Mouse (Mus musculus) adrenal gland, adult 18-20 months (tissue): ENCODE measurements around the gene Polk. TPM values are rescaled to one million over a fixed set of nuclear protein-coding genes. Genes with fewer than 3 reads are reported as not detected.

Source experiments
- total RNA-seq, 2 experiments: library from RNA; stranded (reverse); gene quantifications; 1 replicate in 1 of 2; 2 replicates in 1 of 2; pipeline ENCODE4 v1.2.3; 2021

Polk gene
- total RNA-seq, 2 experiments from 2014 or later, result 23.3 to 32.6 TPM

Other genes starting within 250 kb of the Polk start
- 10 to 100 TPM; 13.1 to 14.0 TPM for gene Poc5, start 154.3 kb downstream of the Polk start, total RNA-seq
- gene Ankdd1b, start 71.4 kb downstream of the Polk start, total RNA-seq, result under 1 TPM; 0.86 to 0.90 TPM
- gene Gm17622, start 51.8 kb downstream of the Polk start, total RNA-seq, result not detected
- gene Col4a3bp, start within 50 bp of the Polk start, total RNA-seq, result 100 to 1,000 TPM in 1 of 2 experiments, 10 to 100 TPM in 1; 72.4 to 112 TPM
- gene Hmgcr, start 128.4 kb upstream of the Polk start, total RNA-seq, result 100 to 1,000 TPM in 1 of 2 experiments, 10 to 100 TPM in 1; 54.0 to 187 TPM
- under 1 TPM in 1 of 2 experiments, not detected in 1; 0.17 TPM for gene Ankrd31, start 205.7 kb upstream of the Polk start, total RNA-seq